Mouse (Mus musculus) ES-E14 (cell line): Measurements from ENCODE around the gene Sh3pxd2a. TPM values are rescaled to one million over a fixed set of nuclear protein-coding genes. Genes with fewer than 3 reads are reported as not detected.

Experiments
- DNase-seq: peaks from one replicate; pipeline ENCODE4 v3.0.0-alpha.2; 2013; ENCODE audit warnings: low read depth, low spot score
- H3K27ac ChIP-seq: 2 replicates; pipeline ENCODE4 v1.5.1; 2012; ENCODE audit warnings: low read depth, mild to moderate bottlenecking, low read length, moderate library complexity, mixed read lengths; ENCODE audit not compliant: poor library complexity, insufficient read depth, severe bottlenecking
- H3K36me3 ChIP-seq: 2 replicates; pipeline ENCODE4 v1.6.1; 2012; ENCODE audit warnings: mild to moderate bottlenecking, low read length, moderate library complexity, mixed read lengths; ENCODE audit not compliant: control insufficient read depth, poor library complexity, insufficient read depth, severe bottlenecking
- H3K4me1 ChIP-seq, 2 experiments: fragments of 150-350 bp in 1 of 2; sonication (generic) in 1 of 2; 2 replicates each; pipeline ENCODE4 v1.6.1; 2012; ENCODE audit warnings: low read length in 2 of 2, mild to moderate bottlenecking in 1 of 2, mixed read lengths in 1 of 2; ENCODE audit not compliant: control insufficient read depth in 2 of 2, insufficient read depth in 2 of 2, poor library complexity in 1 of 2
- H3K4me3 ChIP-seq, 2 experiments: fragments of 150-350 bp in 1 of 2; sonication (generic) in 1 of 2; 2 replicates each; pipeline ENCODE4 v1.5.1; 2012; ENCODE audit warnings: low read length in 2 of 2, low read depth in 1 of 2, mild to moderate bottlenecking in 1 of 2, mixed read lengths in 1 of 2; ENCODE audit not compliant: insufficient read depth in 1 of 2, poor library complexity in 1 of 2, severe bottlenecking in 1 of 2
- H3K9ac ChIP-seq: 2 replicates; pipeline ENCODE4 v1.6.1; 2012; ENCODE audit warnings: low read depth, mild to moderate bottlenecking, low read length, mixed read lengths; ENCODE audit not compliant: poor library complexity, insufficient read depth, severe bottlenecking
- H3K9me3 ChIP-seq: fragments of 150-350 bp; sonication (generic); 2 replicates; pipeline ENCODE4 v1.6.1; 2012; ENCODE audit warnings: low read depth, mild to moderate bottlenecking, low read length; ENCODE audit not compliant: control insufficient read depth, insufficient read depth
- CHD2 ChIP-seq: IDR thresholded peaks from 2 replicates; pipeline ENCODE4 v1.6.1; 2014; ENCODE audit warnings: mild to moderate bottlenecking, low read depth, low read length, inconsistent platforms
- HCFC1 ChIP-seq: IDR thresholded peaks from 2 replicates; pipeline ENCODE4 v1.6.1; 2012; ENCODE audit warnings: low read length, inconsistent platforms, borderline replicate concordance; ENCODE audit not compliant: insufficient read depth
- MAFK ChIP-seq: IDR thresholded peaks from 2 replicates; pipeline ENCODE4 v1.6.1; 2014; ENCODE audit warnings: mild to moderate bottlenecking, low read depth, low read length, inconsistent platforms; ENCODE audit not compliant: insufficient read depth
- ZC3H11A ChIP-seq: IDR thresholded peaks from 2 replicates; pipeline ENCODE4 v1.6.1; 2012; ENCODE audit warnings: low read depth, mild to moderate bottlenecking, inconsistent platforms, low read length, borderline replicate concordance
- ZNF384 ChIP-seq: IDR thresholded peaks from 2 replicates; pipeline ENCODE4 v1.6.1; 2012; ENCODE audit warnings: low read depth, low read length, inconsistent platforms
- in situ Hi-C, 2 experiments: fragments of 600-800 bp; cut with MboI; formaldehyde crosslinking; loops; one replicate each; pipeline ENCODE4 v1.15.1; 2025; ENCODE audit warnings: low sequenced_read_pairs in 2 of 2, inconsistent platforms in 1 of 2; ENCODE audit not compliant: unreplicated experiment in 2 of 2
- total RNA-seq: library from RNA; depleted of rRNA; stranded (reverse); fragments of 300-350 nt; gene quantifications from 2 replicates; pipeline ENCODE4 v1.2.3, GENCODE M21; 2012

Gene Sh3pxd2a
- total RNA-seq, 1 experiment, result 13.0 TPM

GRCm38 (mm10) chr19:47286886-47287450 is 177.2 kb downstream of the Sh3pxd2a start:
- no peaks in the 10 kb centered on the region for H3K9me3 ChIP-seq
- no peak overlapping the region for H3K4me3 ChIP-seq
- H3K36me3 ChIP-seq, result peaks cover 3% of the 10 kb centered on the region; the same call in 1 of the 2 replicates
- 0 out of 2 replicates have a peak overlapping the region, but pooled peaks have one; percentile 16 for H3K27ac ChIP-seq
- peak; percentile 43 for DNase-seq
- in situ Hi-C loops, result no loop called here
- TF ChIP-seq HCFC1 (no peak), ZC3H11A (no peak), CHD2 (no peak), ZNF384 (no peak), MAFK (no peak)
- H3K9ac ChIP-seq, result peak overlapping the region; percentile 34; the same call in 1 of the 2 replicates
- H3K4me1 ChIP-seq, result peaks cover 8 to 12% of the 10 kb centered on the region in 2 experiments; a peak in 3 of 4 replicates

GRCm38 (mm10) chr19:47285581-47285980 is 178.6 kb downstream of the Sh3pxd2a start:
- peak; percentile 46 for DNase-seq
- TF ChIP-seq CHD2 (no peak), MAFK (no peak), ZNF384 (no peak), ZC3H11A (no peak), HCFC1 (no peak)
- no peak overlapping the region for H3K9ac ChIP-seq
- peaks cover 3% of the 10 kb centered on the region; the same call in 1 of the 2 replicates for H3K36me3 ChIP-seq
- no peaks in the 10 kb centered on the region for H3K9me3 ChIP-seq
- H3K27ac ChIP-seq, result no peak overlapping the region
- in situ Hi-C loops, result no loop called here
- H3K4me1 ChIP-seq, result peaks cover 8 to 12% of the 10 kb centered on the region in 2 experiments; a peak in 3 of 4 replicates
- H3K4me3 ChIP-seq, result no peak overlapping the region

GRCm38 (mm10) chr19:47282688-47283215 is 181.4 kb downstream of the Sh3pxd2a start:
- no peak for DNase-seq
- H3K4me1 ChIP-seq, result peaks cover 8 to 12% of the 10 kb centered on the region in 2 experiments; a peak in 3 of 4 replicates

GRCm38 (mm10) chr19:47282050-47282454 is 182.1 kb downstream of the Sh3pxd2a start:
- H3K4me1 ChIP-seq, result peaks cover 8 to 10% of the 10 kb centered on the region in 2 experiments; a peak in 3 of 4 replicates
- no peak overlapping the region for H3K4me3 ChIP-seq
- DNase-seq, result no peak
- TF ChIP-seq HCFC1 (no peak), MAFK (peak; percentile 67; the same call in 1 of the 2 replicates), ZC3H11A (no peak), ZNF384 (no peak), CHD2 (no peak)
- H3K36me3 ChIP-seq, result peaks cover 6% of the 10 kb centered on the region; the same call in 1 of the 2 replicates
- in situ Hi-C loops, result no loop called here
- no peak overlapping the region for H3K27ac ChIP-seq
- no peak overlapping the region for H3K9ac ChIP-seq
- H3K9me3 ChIP-seq, result no peaks in the 10 kb centered on the region

More at GRCm38 (mm10) chr19:47282688-47283215, 181.4 kb downstream of the Sh3pxd2a start:
- Histone ChIP-seq H3K9me3 (no peaks in the 10 kb centered on the region), H3K4me3 (no peak overlapping the region), H3K9ac (no peak overlapping the region), H3K27ac (no peak overlapping the region), H3K36me3 (peaks cover 6% of the 10 kb centered on the region; the same call in 1 of the 2 replicates)
- TF ChIP-seq MAFK, result no peak
- no peak for TF ChIP-seq HCFC1
- TF ChIP-seq ZC3H11A, result no peak
- no peak for TF ChIP-seq ZNF384
- TF ChIP-seq CHD2, result no peak
- in situ Hi-C loops, result no loop called here
